Mouse (Mus musculus): ENCODE data around the gene Sez6l.

Sez6l gene

GRCm38 (mm10) chr5:112576993-112577670 lies at the start of gene Sez6l:
Sez6l (minus strand) TSS chr5:112577185.
- peak; percentile 94 to 95 for DNase-seq

- DNase-seq, result no peak
Observed at GRCm38 (mm10) chr5:112625555-112626160, 48.7 kb upstream of the Sez6l start.

DNA sequence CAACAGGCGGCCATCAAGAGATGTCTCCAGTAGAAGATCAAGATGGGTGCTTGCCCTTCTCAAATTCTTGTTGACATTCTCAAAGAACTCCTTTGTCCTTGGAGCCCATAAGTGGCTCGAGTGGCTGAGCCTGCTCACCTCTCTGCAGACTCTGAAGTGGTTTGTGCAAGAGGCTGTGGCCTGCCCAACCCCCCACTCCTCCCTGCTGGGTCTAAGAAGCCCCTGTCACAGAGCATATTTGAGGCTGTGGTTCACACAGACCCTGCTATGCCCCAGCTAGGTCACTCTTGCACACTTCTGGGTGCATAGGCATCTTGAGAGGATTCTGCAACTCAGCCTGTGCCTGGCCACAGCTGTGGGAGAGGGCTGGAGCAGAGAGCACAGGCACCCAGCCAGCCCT lies 46.0 kb upstream of the Sez6l start:
- no peak for DNase-seq

DNA sequence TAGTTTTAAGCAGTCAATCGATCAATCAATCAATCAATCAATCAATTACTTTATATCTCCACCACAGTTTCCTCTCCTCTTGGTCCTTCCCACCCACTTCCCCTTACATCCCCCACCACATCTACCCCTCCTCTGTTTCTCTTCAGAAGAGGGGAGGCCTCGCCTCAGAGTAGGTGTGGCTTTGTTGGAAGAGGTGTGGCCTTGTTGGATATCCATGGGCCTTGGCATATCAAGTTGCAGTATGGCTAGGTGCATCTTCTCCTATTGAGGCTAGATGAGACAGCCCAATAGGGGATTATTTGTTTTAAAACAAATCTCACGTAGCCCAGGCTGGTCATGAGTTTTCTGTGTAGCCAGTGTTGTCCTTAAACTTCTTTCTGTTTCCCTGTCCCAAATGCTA lies 43.3 kb upstream of the Sez6l start:
- DNase-seq, result no peak

DNA sequence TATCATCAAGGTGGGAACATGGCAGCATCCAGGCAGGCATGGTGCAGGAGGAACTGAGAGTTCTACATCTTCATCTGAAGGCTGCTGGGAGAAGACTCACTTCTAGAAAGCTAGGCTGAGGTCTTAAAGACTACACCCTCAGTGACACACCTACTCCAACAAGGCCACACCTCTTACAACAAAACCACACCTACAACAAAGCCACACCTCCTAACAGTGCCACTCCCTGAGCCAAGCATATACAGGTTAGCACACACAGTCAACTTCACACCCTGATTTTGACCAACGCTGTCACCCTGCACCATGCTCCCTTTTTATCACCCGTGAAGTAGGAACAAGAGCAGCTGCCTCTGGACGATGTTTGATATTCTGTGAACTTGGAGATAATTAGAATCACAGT lies 42.4 kb upstream of the Sez6l start:
- DNase-seq, result no peak

- DNase-seq, result peak in 1 of 2 experiments; percentile 33
Observed at GRCm38 (mm10) chr5:112617602-112618247, 40.7 kb upstream of the Sez6l start.

DNA sequence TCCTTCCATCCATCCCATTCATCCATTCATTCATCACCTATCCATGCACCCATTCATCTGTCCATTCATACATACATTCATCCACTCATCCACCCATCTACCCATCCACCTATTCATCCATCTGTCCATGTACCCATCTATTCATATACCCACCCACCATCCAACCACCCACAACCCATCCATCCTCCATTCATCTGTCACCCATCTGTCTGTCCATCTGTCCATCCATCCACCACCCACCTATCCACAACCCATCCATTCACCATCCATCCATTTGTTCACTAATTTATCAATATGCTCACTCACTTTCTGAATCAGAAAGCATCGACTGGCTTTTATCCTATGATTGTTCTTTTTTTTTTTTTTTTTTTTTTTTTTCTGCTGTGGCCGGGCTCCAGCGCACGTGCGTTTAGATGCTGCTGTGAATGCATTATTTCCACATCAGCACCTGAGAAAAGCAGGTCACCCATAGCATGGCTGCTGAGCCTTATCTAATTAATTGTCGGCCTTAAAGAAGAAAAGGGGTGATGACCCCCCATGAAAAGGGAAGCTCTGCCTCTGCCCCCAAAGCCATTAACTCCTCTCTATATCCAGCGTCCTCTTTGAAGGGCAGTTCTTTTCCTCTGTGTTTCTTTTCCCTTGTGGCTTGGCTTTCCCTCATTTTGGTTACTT lies 39.1 kb upstream of the Sez6l start:
- DNase-seq, result no peak

- DNase-seq, result peak; percentile 51 to 62
Observed at GRCm38 (mm10) chr5:112607867-112608516, 31.0 kb upstream of the Sez6l start.

- peak in 1 of 2 experiments; percentile 29 for DNase-seq
Observed at GRCm38 (mm10) chr5:112607119-112607518, 30.1 kb upstream of the Sez6l start.

DNA sequence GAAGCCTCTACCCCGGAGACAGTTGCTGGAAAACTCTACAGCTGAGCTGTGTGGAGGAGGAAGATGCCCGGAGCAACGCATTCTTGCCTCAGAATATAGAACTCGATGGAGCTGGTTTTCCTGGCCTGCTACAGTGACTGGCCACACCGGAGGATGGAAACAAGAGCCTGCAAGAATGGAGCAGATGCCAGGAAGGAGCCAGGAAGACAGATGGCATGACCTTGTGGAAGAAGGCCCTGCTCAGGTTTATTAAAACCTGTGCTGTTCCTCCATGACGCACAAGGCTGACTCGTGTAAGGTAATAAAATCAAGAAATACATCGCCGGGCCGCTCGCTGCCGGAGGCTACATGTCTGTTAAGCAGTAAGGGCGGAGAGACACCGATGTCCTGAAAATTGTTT lies 28.4 kb upstream of the Sez6l start:
- peak; percentile 40 to 42 for DNase-seq

DNA sequence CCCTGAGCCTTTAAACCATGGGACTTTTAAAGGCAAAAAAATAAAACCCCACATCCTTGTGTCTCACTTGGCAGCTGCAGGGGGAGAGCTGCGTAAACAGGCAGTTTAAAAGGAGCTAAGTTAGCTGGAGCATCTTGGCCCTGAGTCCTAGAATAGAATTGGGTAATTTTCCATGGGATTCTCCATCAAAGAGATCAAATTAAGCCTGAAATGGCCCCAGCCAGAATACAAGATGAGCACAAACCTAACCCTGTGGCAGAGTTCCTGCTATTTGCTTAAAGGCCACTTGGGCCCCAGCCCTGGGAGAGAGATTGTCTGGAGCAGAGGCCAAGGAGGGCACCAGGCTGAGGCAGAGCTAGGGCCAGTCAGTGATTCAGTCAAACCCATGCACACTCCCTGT lies 27.3 kb upstream of the Sez6l start:
- DNase-seq, result peak; percentile 33 to 44

DNA sequence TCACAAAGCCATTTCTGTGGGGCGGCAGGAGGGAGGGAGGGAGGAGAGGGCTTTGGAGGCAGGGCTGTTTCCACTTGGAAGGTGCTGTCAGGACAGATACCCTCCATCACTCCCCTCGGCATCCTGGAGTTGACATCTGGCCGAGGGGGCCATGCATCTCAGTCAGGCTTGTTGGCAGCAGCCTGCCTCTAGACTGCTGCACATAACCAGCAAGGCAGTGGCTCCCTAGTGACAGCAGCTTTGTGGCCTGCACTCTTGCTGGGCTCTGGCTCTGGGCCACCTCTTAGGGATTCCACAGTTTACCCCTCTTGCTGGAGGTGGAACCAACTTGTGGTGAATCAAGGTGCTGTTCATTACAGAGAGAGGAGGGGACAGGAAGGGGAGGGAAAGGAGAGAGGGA lies 26.6 kb upstream of the Sez6l start:
- DNase-seq, result peak; percentile 34 to 51

DNA sequence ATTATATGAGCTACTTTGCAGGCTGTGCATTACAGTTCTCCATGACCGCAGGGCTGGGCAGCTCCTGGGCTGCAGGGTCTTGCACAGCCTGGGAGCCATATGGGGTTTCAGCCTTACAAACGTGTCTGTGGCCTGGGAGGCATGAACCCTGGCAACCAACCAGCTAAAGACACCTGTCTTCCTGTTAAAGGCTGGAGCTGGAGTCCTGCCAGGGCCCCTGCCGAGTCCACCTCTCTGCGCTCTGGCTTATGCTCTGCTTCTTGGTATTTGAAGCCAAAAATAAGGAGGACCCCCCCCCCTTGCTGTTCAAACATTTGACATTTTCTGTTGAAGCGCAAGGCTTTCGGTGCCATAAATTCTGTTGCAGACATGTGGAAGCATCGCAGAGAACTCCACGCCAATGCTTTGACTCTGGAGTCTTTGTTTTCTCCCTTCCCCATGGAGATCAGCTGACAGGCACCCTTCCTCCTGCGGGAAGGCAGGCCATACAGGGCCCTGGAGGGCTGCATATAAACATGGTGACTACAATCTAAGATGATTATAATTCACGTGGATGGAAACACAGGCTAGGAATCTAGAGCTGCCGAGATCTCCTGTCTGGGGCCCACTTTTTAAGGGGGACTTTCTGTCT lies 23.4 kb upstream of the Sez6l start:
- peak; percentile 97 to 99 for DNase-seq

GRCm38 (mm10) chr5:112599538-112600308 lies 22.7 kb upstream of the Sez6l start:
- peak in 1 of 2 experiments; percentile 48 for DNase-seq

- peak; percentile 98 for DNase-seq
Observed at GRCm38 (mm10) chr5:112597876-112598275, 20.9 kb upstream of the Sez6l start.

DNA sequence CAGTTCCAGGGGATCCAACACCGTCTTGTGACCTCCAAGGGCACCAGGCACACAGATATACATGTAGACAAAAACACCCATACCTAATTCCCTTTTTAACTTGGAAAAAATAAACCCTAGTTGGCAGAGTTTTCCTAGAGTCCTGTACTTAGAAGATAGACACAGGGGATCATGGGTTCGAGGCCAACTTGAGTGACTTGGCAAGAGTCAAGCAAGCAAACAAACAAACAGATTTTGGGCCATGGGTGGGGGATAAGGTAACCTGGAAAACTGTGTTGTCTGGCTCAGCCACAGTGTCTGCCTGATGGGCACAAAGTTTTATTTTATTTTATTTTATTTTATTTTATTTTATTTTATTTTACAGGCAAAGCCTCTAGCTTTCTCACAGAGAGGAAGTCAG lies 20.3 kb upstream of the Sez6l start:
- peak in 1 of 2 experiments; percentile 41 for DNase-seq

- DNase-seq, result peak; percentile 35 to 38
Observed at GRCm38 (mm10) chr5:112596729-112597128, 19.7 kb upstream of the Sez6l start.

DNA sequence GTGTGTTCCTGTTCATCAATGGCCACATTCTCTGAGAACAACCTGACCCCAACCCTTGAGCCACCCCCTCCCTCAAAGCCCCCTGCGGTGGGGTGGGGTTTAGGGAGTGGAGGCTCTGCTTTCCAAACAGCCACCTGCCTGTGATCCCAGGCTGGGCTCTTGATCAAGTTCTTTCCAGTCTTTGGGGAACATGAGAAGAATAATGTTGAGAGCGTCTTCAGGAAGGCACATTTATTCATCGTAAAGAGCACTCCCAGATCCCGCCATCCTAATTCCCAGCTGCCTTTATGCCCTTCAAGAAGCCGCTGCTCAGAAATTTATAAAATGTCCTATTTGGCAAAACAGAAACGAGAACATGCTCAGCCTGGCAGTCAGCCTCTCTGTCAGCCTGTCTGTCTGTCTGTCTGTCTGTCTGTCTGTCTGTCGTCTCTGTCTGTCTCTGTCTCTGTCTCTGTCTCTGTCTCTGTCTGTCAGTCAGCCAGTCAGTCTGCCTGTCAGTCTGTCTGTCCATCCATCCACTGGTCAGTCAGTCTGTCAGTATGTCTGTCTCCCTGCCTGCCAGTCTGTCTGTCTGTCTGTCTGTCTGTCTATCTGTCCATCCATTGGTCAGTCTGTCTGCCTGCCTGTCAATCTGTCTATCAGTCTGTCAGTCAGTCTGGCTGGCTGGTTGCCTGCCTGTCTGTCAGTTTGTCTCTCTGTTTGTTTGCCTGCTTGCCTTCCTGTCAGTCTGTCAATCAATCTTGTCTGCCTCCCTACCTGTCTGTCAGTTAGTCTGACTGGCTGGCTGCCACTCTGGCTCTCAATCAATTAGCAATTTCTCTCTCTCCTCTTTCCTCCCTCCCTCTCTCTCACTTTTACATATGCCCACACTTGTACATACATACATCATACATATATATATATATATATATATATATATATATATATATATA lies 19.0 kb upstream of the Sez6l start:
- peak in 1 of 2 experiments; percentile 38 for DNase-seq

GRCm38 (mm10) chr5:112591706-112592105 lies 14.7 kb upstream of the Sez6l start:
- DNase-seq, result no peak

DNA sequence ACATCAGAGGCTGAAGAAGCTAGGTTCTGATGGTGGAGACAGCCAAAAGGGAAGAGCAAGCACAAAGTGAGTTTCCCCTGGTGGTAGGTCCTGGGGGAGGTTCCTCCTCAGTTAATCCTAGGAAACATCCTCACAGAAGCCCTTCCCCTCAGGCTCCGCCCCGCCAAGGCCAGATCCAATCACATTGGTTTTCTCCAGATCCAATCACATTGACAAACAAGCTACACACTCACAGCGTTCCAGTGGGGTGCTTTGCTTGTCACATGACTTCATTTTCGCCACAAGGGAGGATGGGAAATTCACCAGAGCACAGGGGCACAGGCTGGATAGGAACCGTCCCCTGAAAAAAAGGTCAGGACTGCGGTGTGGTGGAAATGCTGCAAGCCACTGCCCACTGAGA lies 9.1 kb upstream of the Sez6l start:
- no peak for DNase-seq
